Mouse (Mus musculus) myocyte (in vitro differentiated cells): Measurements from ENCODE around the gene Kcne1. TPM values are rescaled to one million over a fixed set of nuclear protein-coding genes. Genes with fewer than 3 reads are reported as not detected.

Experiments used
- H3K27me3 ChIP-seq: one replicate; pipeline ENCODE4 v1.6.1; 2011; ENCODE audit not compliant: control insufficient read depth, insufficient read depth, insufficient read length
- H3K36me3 ChIP-seq: one replicate; pipeline ENCODE4 v1.6.1; 2011; ENCODE audit not compliant: control insufficient read depth, insufficient read depth
- H3K4me2 ChIP-seq: one replicate; pipeline ENCODE4 v1.6.1; 2011; ENCODE audit warnings: low read depth, control low read depth
- H3K4me3 ChIP-seq: one replicate; pipeline ENCODE4 v1.5.1; 2011; ENCODE audit warnings: mild to moderate bottlenecking, control low read depth, moderate library complexity
- H3K79me2 ChIP-seq: one replicate; pipeline ENCODE4 v1.6.1; 2011; ENCODE audit not compliant: control insufficient read depth, insufficient read depth
- H3ac ChIP-seq: one replicate; pipeline ENCODE4 v1.6.1; 2011; ENCODE audit not compliant: control insufficient read depth, insufficient read length
- CEBPB ChIP-seq: IDR thresholded peaks from 2 replicates; pipeline ENCODE4 v1.6.1; 2011; ENCODE audit warnings: mild to moderate bottlenecking, moderate library complexity; ENCODE audit not compliant: poor library complexity, insufficient read depth, severe bottlenecking
- E2F4 ChIP-seq: IDR thresholded peaks from one replicate; pipeline ENCODE4 v1.6.1; 2011; ENCODE audit warnings: mild to moderate bottlenecking, control low read depth, moderate library complexity; ENCODE audit not compliant: insufficient read depth
- MAX ChIP-seq: IDR thresholded peaks from one replicate; pipeline ENCODE4 v1.6.1; 2011; ENCODE audit warnings: low read depth, mild to moderate bottlenecking, control low read depth
- MYOD1 ChIP-seq, 3 experiments: IDR thresholded peaks; one replicate each; pipeline ENCODE4 v1.6.1; 2011; ENCODE audit warnings: control low read depth in 2 of 3, low read depth in 2 of 3, mild to moderate bottlenecking in 2 of 3, moderate library complexity in 1 of 3; ENCODE audit not compliant: insufficient read length in 2 of 3, control insufficient read depth in 1 of 3
- MYOG ChIP-seq, 3 experiments: IDR thresholded peaks; one replicate each; pipeline ENCODE4 v1.6.1; 2011; ENCODE audit warnings: control low read depth in 2 of 3, low read depth in 2 of 3, mild to moderate bottlenecking in 2 of 3; ENCODE audit not compliant: insufficient read length in 2 of 3, control insufficient read depth in 1 of 3, insufficient read depth in 1 of 3
- POLR2A ChIP-seq: IDR thresholded peaks from one replicate; pipeline ENCODE4 v1.6.1; 2011; ENCODE audit warnings: low read depth, mild to moderate bottlenecking, control low read depth, moderate library complexity; ENCODE audit not compliant: insufficient read length
- POLR2AphosphoS2 ChIP-seq: IDR thresholded peaks from one replicate; pipeline ENCODE4 v1.6.1; 2011; ENCODE audit warnings: low read depth, control low read depth; ENCODE audit not compliant: insufficient read length
- REST ChIP-seq: IDR thresholded peaks from one replicate; pipeline ENCODE4 v1.6.1; 2011; ENCODE audit warnings: mild to moderate bottlenecking, control low read depth, moderate library complexity; ENCODE audit not compliant: insufficient read depth, insufficient read length
- SRF ChIP-seq: IDR thresholded peaks from one replicate; pipeline ENCODE4 v1.6.1; 2011; ENCODE audit warnings: low read depth; ENCODE audit not compliant: control insufficient read depth, insufficient read length
- TCF12 ChIP-seq: IDR thresholded peaks from one replicate; pipeline ENCODE4 v1.6.1; 2011; ENCODE audit warnings: mild to moderate bottlenecking, control low read depth; ENCODE audit not compliant: poor library complexity, insufficient read depth, severe bottlenecking
- TCF3 ChIP-seq: IDR thresholded peaks from one replicate; pipeline ENCODE4 v1.6.1; 2011; ENCODE audit warnings: low read depth, control low read depth; ENCODE audit not compliant: insufficient read length
- USF1 ChIP-seq: IDR thresholded peaks from one replicate; pipeline ENCODE4 v1.6.1; 2011; ENCODE audit warnings: low read depth, mild to moderate bottlenecking, control low read depth, moderate library complexity
- polyA plus RNA-seq: library from polyadenylated mRNA; unstranded; fragments of >200 nt; fragmentation: generic; extraction: Trizol; gene quantifications from one replicate; pipeline ENCODE4 v1.2.1, GENCODE M21; 2012; ENCODE audit warnings: missing spikeins

The Kcne1 gene
- polyA plus RNA-seq, 1 experiment: not detected

DNA sequence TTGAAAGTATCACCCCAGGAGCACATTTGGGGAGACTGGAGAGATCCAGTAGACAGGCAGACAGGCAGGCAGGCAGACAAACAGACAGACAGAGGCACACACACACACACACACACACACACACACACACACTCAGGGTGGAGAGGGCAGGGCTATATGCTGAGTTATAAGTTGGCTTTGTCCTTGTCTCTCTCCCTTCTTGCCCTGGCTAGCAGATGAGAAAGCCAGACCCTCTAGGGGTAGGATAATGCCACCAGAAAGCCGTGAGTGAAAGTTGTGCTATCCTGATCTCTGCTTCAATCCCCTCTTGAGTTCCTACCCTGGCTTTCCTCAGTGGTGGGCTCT, 34.2 kb downstream of the Kcne1 start:
- Histone ChIP-seq H3K27me3 (peaks cover 59% of the 10 kb centered on the region), H3K36me3 (no peaks in the 10 kb centered on the region), H3K79me2 (no peaks in the 10 kb centered on the region), H3K4me3 (no peak overlapping the region), H3K4me2 (no peak overlapping the region), H3ac (no peak overlapping the region)
- no peak for TF ChIP-seq TCF12
- TF ChIP-seq REST: no peak
- TF ChIP-seq MAX: no peak
- no peak for TF ChIP-seq E2F4
- TF ChIP-seq POLR2A: no peak
- no peak for TF ChIP-seq USF1
- no peak for TF ChIP-seq TCF3
- TF ChIP-seq MYOD1 (IDR thresholded peaks at IDR 0.05; ENCODE audit: control insufficient read depth in 1 of 3, insufficient read length in 2 of 3, low read depth in 2 of 3): no peak
- no peak for TF ChIP-seq SRF
- TF ChIP-seq CEBPB: no peak
- TF ChIP-seq POLR2AphosphoS2: no peak
- no peak for TF ChIP-seq MYOG (IDR thresholded peaks at IDR 0.05; ENCODE audit: control insufficient read depth in 1 of 3, insufficient read depth in 1 of 3, insufficient read length in 2 of 3, low read depth in 2 of 3)

DNA sequence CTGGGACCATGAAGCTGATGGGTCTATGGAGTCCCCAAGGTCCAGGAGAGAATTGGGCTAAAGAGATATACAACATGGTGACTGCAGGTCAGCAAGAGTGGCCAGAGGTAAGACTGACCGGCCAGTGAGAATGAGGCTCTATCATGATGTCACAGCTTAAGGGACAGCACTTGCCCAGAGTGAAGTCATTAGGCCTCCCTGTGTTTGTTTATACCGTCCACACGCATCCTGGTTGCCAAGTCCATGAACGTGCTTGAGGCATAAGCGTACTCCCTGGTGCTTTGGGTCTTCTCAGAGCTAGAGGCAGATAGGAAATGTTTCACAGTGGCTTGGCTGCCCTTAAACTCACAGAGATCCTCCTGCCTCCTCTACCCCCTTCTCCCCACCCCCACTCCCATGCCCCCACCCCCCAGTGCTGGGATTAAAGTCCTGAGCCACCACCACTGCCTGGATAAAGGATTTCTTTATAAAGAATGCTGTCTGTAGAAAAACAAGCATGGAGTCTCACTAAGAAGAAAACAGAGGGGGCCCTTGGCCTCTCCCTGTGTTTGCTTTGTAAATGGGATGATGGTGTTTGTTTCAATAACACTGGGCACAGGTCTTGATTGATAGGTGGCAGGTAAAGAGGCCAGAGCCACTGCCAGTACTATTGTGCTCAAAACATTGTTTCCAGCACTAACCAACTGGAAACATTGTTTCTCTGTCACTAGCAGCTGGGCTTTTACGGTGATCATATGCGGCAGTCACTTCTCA, 34.8 kb downstream of the Kcne1 start:
- H3ac ChIP-seq: no peak overlapping the region
- TF ChIP-seq USF1 (no peak), MYOG (IDR thresholded peaks at IDR 0.05; ENCODE audit: control insufficient read depth in 1 of 3, insufficient read depth in 1 of 3, insufficient read length in 2 of 3, low read depth in 2 of 3) (no peak), POLR2A (no peak), MYOD1 (IDR thresholded peaks at IDR 0.05; ENCODE audit: control insufficient read depth in 1 of 3, insufficient read length in 2 of 3, low read depth in 2 of 3) (no peak), REST (no peak), MAX (no peak), SRF (no peak), TCF12 (no peak), CEBPB (no peak), TCF3 (no peak), E2F4 (no peak), POLR2AphosphoS2 (no peak)
- H3K36me3 ChIP-seq: no peaks in the 10 kb centered on the region
- no peaks in the 10 kb centered on the region for H3K79me2 ChIP-seq
- no peak overlapping the region for H3K4me3 ChIP-seq
- H3K4me2 ChIP-seq: no peak overlapping the region
- peaks cover 54% of the 10 kb centered on the region for H3K27me3 ChIP-seq

DNA sequence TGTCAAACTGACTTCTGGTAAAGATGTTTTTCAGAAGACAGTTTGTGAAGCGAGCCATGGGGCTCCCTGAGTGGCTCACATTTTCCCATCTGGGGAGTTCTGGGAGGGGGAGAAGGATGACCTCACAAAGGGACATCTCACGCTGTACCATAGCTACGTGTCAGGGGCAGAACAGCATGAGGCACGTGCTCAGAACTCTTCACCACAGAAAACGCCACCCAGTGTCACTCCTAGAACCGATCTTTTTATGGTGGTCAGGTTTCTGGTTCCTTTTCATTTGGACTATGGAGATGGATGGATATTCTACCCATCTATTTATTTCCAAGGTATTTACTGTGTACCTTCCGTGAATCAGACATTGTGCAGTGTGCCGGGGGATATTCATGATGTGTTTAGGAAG, 37.9 kb downstream of the Kcne1 start, which contains the start of gene Fam243:
Gene Fam243 (minus strand): TSS at position 101 of the 400 bp plus-strand sequence.
- no peaks in the 10 kb centered on the region for H3K79me2 ChIP-seq
- H3K4me2 ChIP-seq: no peak within 1 kb of the TSS
- H3ac ChIP-seq: no peak within 1 kb of the TSS
- H3K27me3 ChIP-seq: peaks cover 27% of the 10 kb centered on the region
- H3K4me3 ChIP-seq: no peak within 1 kb of the TSS
- no peak for TF ChIP-seq TCF12
- TF ChIP-seq E2F4: no peak
- H3K36me3 ChIP-seq: no peaks in the 10 kb centered on the region

DNA sequence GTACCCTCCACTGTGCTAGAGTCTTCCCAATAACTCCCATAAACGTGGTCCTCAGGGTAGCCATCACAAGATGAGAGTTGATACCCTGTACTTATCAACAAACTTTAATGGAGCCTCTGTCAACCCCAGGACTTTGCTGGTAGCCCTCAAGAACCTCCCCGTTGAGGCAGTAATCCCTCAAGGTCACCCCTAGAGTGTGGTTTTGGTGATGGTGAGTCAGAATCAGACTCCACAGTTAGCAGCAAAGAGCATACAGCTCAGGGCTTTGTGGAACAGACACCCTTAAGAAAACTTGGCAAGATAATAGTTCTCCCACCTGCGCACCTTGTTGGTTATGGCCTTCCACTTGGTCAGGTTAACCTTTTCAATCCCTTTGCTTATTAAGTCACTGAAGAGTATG, 38.9 kb downstream of the Kcne1 start:
- no peaks in the 10 kb centered on the region for H3K79me2 ChIP-seq
- no peak overlapping the region for H3ac ChIP-seq
- H3K27me3 ChIP-seq: peaks cover 19% of the 10 kb centered on the region
- TF ChIP-seq CEBPB (no peak), POLR2AphosphoS2 (no peak), MYOD1 (IDR thresholded peaks at IDR 0.05; ENCODE audit: control insufficient read depth in 1 of 3, insufficient read length in 2 of 3, low read depth in 2 of 3) (no peak), USF1 (no peak), REST (no peak), MYOG (IDR thresholded peaks at IDR 0.05; ENCODE audit: control insufficient read depth in 1 of 3, insufficient read depth in 1 of 3, insufficient read length in 2 of 3, low read depth in 2 of 3) (no peak), TCF12 (no peak), POLR2A (no peak), MAX (no peak), SRF (no peak), E2F4 (no peak), TCF3 (no peak)
- no peak overlapping the region for H3K4me2 ChIP-seq
- no peaks in the 10 kb centered on the region for H3K36me3 ChIP-seq
- no peak overlapping the region for H3K4me3 ChIP-seq
